Mouse (Mus musculus) telencephalon, adult 2 months (tissue): ENCODE measurements around the gene Cd22.
"Not testable (repeated sequence)": the region's sequence is repeated elsewhere in the genome, so short reads cannot be mapped to it uniquely, and the experiment has no call there.

ENCODE experiments used
- DNase-seq: peaks from one replicate; pipeline ENCODE4 v3.0.0-alpha.2; 2011; ENCODE audit warnings: low read depth, low spot score

The Cd22 gene

DNA sequence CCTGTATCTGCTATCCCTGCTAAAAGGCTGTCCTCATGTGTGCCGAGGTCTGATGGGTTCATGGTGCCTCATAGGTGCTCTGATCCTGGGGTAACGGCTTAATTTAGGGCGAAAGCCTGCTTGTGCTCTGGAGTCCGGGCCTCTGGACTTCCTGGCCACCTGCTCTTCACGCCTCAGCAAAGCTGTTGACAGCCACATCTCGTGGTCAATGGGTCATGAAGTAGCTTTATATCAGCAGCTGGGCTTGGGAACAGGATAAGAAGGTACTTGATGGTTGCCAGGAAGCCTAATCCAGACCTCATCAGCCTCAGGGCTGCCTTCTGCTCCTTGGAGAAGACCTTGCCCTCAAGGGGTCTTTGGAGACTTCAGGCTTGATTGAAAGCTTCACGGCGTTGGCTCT is 16.8 kb downstream of the Cd22 start:
- DNase-seq = no peak

DNA sequence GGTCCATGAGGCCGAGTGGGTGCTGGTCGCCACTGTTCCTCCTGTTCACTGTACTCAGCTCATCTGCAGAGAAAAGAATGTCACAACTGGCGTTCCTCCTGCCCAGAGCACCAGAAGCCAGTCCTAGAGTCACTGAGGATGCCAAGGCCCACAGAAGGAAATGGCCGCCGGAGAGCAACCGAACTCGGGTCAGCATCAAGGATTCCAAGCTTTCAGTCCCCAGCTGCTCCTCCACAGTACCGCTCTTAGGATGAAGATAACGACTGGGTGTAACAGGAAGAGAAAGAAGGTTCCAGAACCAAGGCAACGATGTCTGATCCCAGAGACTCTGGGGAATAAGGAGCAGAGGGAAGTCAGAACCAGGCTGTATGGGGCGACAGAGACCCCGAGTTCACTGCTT is 18.7 kb downstream of the Cd22 start, which contains the start of gene Ffar1:
Gene Ffar1 (minus strand): TSS at position 101 of the 400 bp plus-strand sequence.
- DNase-seq = no peak

DNA sequence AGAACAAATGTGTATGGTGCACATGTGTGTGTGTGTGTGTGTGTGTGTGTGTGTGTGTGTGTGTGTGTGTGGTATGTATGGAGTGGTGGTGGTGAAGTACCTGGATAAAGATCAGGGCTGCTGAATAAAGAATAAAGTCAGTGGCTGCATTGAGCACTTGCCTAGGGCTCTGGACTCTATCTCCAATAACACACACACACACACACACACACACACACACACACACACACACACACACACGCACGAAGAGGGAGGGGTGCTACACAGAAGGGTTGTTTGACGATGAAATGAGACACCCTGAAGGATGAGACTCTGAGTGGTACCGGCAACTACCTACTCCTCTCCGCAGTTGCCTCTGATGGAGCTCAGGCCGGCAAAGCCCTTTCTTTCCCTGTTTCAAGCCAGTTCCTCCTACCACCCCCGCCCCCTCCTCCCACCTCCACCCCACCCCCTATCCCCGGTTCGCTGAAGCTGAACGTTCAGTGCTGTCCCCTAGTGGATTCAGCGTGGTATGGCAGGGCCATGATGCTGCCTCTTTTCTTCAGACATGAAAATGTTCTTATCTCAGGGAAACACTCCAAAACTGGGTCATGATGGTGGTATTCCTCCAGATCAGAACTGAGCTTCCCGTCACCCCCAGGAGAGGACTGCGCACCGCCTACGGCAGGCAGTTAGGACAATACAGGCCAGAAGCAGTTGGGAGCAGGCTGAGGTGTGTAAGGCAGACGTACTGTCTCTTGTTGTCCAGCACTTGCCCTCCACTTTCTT is 20.3 kb downstream of the Cd22 start:
- DNase-seq = peak; percentile 27

DNA sequence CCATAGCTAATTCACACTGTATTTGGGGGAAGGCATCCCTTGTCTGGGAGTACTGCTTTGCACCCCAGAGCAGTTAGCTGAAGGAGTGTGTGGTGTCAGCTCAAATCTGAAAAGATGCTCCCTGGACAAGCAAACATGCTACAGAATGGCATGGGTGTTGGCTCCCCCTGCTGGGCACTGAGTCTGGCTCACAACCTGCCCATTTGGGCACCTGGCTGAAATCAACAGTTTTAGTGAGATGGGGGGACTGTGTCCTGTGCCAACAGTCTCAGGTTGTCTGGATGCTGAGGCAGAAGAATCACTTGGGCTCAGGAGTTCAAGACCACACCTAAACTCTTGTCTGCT is 20.9 kb downstream of the Cd22 start:
- DNase-seq = peak; percentile 55

DNA sequence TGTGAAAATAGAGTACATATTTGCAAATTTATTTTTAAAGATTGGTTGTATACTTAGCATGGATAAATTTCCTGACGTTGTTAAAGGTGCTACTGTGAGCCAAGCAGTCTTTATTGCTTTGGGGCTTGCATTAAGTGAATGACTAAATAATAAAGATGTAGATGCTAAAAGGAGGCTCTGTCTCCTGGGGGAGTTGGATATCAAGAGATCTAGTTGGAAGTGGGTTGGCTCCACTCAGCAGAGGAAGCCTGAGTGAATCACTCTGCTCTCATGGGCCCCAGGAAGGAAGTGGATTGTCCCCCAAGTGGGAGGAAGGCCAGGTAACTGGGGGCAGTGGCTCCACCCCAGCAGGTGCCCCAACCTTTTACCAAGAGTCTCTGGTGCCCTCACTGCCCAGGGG is 22.4 kb downstream of the Cd22 start:
- no peak for DNase-seq

DNA sequence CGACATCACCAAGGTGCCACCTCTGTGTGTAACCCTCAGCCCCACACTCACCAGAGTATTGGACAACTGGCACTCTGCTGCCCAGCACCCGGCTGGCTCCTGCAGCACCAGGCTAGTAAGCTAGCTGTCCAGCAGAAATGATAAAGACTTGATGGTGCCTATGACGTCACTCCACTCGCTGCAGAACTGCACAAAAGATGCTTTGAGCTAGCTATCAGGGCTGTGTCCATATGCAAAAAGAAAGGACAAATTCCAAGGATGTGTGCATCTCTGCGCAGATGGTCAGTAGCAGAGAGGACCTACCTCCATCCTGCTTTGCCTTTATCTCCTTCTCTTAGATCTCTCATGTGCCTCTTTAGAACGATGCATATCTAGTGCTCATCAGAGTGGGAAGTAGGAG is 24.1 kb downstream of the Cd22 start, which contains the start of gene Ffar3:
Gene Ffar3 (minus strand): TSS at position 101 of the 400 bp plus-strand sequence.
- DNase-seq = no peak

DNA sequence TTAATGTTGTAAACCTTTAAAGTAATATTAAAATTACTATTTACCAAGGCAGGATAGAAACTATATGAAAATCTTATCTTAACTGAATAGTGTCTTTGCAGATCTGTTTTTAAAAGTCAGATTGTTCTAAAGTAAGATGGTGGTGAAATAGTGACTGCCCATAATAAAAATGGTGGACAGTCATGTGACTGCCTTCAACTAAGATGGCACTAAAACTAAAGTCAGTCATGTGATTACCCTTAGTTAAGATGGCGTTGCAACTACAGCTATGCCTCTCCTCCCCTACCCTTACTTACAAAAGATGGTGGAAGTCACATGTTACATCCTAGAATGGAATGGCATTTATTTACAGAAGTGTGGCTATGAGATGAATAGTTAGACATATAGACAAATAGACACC is 28.7 kb downstream of the Cd22 start:
- no peak for DNase-seq

DNA sequence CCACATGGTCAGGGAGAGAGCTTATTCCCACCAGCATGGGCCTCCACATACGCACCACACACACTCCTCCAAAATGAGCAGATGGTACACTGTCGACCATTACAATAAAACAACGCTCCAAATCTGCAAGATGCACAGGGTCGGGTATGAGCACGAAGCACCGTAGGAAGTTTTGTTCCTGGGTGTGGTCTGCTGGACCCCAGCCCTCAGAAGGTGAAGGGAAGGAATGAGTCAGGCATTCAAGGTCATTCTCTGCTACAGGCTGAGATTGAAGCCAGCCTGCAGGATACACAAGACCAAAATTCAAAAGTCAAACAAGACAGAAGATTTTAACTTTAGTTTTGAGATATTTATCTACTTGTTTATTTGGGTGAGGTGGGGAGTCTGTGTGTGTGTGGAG is 32.2 kb downstream of the Cd22 start:
- DNase-seq = no peak

DNA sequence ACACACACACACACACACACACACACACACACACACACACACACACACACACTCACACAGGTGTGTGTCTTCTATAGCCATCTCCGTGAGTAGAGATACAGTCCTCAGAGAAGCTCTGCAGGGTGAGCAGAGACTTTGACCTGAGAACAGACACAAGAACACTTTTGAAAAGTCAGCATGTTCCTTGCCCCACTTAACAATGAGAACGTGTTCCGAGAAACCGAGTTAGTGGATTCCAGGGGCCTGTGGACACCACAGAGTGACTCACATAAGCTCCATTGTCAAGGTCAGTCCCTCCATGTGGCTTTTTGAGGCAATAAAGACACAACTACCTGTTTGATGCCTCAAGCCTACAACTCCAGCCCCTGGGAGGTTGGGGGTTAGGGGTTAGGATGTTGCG is 32.8 kb downstream of the Cd22 start:
- DNase-seq = no peak

DNA sequence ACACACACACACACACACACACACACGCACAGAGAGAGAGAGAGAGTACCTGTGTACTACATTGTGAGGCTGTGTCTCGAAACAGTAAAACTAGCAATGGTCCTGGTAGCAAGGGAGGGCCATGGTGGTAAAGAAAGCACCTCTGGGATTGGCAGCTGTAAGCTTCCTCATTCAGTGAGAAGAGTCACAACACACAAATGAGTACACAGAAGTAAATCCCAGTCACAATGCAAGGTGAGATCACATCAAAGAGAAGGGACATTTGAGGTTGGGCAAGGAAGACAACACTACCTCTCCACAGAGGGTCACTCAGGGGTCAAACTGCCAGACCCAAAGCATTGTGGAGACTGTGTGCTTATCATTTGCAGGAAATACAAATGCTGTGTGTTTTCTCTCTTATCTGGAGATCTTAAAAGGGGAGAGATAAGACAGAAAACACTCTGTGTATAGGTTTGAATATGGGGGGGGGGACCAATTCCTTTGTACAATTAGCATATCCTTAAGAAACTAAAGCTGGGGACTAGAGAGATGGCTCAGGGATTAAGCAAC is 33.6 kb downstream of the Cd22 start:
- DNase-seq = no peak

DNA sequence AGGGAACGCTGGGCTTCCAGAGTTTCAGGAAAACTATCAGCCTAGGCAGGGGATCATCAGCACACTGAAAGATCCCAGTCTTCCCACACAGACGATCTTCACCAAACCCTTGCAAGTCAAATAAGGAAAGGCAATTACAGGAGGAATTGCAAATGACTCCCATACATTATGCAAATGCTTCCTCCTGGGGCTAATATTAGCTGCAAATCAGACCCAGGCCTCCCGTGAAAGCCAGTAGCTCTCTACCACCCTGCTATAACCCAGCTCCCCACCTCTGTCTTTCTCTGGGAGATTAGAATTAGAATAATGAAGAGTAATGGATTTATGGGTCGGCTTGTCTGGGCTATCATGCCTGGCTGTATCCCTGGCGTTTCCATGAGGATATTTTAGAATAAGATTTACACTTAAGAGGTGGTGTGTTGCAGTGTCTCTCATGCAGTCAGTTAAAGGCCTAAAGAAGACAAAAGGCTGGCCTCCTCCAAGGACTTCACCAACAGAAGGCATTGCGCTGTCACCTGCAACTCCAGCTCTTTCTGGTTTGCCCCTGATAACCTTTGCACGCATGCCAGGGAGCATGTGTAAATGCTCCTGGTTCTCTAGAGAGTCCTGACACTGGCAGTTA is 35.4 kb downstream of the Cd22 start:
- no peak for DNase-seq

DNA sequence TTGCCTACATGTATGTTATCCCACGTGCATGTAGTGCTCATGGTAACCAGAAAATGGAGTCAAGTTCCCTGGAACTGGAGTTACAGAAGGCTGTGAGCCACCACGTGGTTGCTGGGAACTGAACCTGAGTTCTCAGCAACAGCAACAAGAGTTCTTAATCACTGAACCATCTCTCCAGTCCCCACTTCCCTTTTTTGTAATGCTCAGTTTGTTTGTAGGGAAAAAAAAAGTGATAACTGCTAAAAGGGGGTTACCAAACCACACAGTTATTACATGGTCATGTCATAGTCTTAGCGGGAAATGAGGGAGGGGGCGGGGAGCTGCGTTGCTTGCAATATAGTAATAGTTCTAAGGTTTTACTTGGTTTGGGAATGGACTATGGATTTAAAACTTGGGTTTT is 38.0 kb downstream of the Cd22 start:
- no peak for DNase-seq

DNA sequence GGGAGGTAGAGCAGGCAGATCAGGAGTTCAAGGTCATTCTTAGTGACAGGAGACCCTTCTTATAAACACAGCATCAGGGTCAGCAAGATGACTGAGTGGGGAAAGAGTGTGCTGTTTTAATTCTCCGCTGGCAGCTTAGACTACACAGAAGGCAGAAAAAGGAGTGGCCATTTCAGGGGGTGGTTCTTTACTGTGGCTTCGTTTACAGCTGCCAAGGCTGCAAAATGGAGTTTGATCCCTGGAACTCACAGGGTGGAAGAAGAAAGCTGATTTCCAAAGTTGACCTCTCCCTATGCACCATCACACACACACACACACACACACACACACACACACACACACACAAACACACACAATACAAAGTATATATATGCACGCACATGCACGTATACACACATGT is 38.8 kb downstream of the Cd22 start:
- DNase-seq = no peak

DNA sequence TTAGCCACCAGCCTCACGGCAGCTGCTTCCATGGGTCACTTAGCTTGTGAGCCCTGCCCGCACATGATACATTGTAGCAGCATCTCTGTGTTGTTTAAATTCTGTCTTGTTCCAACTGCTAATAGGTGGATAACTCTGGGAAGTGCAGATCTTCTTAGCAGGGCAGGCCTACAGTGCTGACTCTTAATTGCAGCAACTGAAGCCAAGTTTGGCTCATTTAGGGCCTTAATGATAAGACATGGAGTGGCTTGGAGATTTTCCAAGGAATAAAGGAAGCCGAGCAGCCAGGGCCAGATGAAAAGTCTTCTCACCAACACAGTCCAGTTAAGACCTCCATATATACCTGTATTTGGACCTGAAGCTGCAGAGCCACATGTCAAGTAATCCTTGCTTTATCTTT is 39.8 kb downstream of the Cd22 start:
- DNase-seq = no peak

DNA sequence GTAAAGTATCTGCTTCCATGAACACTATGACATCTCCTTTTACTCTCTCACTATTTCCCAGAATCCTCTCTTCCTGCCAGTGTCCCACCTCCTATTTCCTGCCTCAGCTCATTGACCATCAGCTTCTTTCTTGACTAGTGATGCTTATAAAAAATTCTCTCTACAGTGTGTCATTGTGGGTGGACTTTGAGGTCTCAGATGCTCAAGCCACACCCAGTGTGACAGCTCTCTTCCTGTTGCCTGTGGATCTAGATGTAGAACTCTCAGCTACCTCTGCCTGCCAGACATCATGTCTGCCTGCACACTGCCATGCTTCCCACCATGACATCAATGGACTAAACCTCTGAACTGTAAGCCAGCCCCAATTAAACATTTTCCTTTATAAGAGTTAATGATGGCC is 42.9 kb downstream of the Cd22 start:
- no peak for DNase-seq

DNA sequence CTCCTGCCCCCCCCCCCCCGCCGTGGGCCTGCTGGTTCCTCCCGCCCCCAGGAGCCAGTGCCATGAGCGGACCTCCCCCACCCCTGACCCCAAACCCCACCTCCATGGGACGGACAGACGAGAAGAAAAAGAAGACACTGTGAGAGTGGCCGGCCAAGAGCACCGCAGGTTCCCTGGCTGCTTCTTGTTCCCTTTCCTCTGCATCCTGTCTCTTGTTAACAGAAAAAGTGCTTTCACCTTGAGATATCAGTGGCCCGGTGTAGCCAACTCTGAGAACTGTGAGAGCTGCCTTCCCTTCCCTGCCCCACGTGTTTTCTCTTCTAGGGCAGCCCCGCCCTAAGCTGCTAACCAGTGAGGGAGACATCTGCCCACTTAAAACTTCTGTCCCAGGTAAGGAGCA is 47.5 kb downstream of the Cd22 start:
- DNase-seq = not testable (repeated sequence)

DNA sequence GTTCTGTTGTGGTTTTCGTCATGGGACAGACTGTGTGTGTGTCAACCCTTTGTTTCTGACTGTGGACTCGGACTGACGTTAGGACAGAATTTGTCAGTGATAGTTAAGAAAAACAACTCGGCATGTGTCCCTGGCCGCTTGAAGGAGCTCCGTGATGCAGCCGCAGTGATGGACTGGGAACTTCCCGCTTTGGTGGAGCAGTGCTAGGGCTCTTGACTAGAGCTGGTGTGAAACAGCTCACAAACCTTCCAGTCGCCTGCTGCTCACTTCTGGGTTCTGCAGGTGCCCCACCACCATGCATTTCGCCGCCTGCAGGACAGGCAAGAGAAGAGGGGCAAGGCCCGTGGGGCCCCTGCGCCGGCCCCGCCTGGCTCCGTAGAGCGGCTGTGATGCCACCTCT is 47.9 kb downstream of the Cd22 start:
- no peak for DNase-seq

DNA sequence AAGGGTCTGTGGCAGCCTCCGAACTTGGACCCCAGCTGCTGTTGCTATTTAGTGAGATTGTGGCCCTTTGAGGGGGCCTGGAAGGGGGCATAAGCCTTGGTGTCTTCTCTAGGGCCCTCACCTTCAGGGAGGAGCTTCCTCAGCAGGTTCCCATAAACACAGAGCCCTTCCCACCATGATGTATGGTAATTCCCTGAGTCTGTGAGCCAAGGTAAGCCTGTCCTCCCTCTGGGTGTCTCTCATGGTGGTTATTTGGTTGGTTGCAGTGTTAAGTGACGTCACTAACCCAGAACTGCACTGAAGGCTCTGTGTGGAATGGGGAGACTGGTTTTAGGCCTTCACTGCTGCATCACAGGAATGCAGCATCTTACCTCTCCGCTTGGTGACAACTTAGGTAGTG is 50.7 kb downstream of the Cd22 start:
- no peak for DNase-seq

DNA sequence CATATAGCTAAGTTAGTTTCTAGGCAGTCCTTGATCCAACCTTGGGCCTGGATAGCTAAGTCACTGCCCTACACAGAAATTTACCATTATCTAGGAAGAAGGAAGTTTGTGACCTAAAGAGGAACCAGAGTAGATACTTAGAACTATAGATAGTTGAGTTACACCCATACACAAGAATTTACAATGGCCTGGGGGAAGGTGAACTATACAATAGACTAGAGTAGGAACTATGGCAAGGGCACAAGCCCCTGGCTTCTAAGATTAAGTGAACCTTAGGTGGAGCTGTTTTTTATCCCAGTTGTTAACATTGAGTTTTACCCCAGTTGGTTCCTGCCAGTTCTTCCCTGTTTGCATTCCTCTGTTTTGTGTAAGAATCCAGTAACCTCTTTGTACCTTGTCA is 51.3 kb downstream of the Cd22 start:
- DNase-seq = not testable (repeated sequence)

DNA sequence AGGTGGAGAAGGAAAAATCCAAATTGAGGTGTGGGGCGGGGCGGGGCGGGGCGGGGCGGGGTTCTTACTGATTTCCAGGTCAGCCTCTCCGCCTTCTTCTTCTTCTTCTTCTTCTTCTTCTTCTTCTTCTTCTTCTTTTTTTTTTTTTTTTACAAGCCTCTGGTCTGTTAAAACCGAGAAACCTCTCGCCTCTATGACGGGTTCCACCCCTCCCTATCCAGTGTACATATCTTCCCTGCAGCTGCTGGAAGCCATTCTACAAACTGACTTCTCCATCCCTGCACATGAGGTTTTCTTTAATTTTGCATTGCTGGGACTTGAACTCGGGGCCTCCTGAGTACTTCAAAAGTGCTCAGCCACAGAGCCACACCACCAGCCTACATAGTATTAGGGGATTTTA is 53.5 kb downstream of the Cd22 start:
- no peak for DNase-seq

DNA sequence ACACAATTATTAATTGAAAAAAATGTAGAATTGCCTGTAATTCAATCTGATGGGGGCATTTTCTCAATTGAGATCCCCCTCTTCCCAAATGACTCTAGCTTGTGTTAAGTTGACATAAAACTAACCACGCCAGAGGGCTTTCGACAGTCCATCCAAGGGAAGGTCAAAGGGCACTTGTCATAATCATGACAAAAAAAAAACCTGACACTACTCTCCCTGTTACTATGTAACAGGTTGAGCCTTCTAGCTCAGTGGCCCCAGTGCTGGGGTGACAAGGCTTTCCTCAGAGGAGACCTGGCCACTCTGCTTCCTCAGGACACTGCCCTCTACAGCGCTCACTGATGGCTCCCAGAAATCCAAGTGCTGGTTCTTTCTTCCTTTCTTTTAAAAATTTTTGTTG is 55.8 kb downstream of the Cd22 start:
- DNase-seq = no peak

DNA sequence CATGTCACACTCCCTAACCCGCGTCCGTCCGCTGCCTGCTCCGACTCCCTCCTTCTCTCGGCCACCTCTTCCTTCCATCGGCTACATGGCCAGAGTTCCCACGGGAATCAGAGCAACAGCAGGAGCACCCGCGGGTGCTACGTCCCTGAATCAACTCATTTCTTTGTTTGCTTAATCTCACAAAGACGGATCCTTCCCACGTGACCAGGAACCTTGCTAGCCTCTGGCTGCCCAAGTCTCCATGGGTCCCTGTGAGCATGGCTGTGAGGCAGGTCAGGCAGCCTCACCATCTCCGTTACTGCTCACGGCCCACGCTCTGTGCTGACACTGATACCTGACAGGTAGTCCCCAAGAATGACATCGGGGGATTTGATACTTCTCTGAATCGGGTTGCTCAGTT is 56.5 kb downstream of the Cd22 start, which contains the start of gene Ffar2:
Gene Ffar2 (minus strand): TSS at position 101 of the 400 bp plus-strand sequence.
- DNase-seq = no peak

DNA sequence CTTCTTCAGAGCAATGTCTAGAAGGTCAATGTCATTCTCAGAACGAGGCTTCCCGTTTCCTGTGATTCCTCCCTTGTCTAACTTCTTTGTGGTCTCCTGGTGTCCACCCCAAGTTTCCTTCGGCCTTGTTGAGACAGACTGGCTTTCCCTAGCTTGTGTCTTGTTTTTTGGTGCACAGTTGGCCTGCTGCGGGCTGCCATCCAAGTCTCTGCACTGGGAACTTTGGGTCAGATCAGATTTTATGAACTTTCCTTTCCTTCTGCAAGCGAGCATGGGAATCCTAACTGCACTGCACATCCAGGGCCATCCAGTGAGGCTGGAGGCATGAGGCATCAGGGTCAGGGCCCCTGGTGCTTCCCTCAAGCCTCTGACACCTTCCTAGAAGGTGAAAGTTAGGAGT is 58.6 kb downstream of the Cd22 start:
- DNase-seq = no peak
